Mouse (Mus musculus) embryonic fibroblast, embryonic 13.5 days (primary cell): ENCODE measurements at regions not wholly inside any gene's neighbourhood (a gene's known extent, or its start where the extent isn't known, plus 50 kb on each side); places are given as distances from the start of the nearest gene placed in this dataset.

Experiments used
- CTCF ChIP-seq: IDR thresholded peaks from 2 replicates; pipeline ENCODE4 v1.5.1; 2011; ENCODE audit warnings: mild to moderate bottlenecking, control low read depth, low read length, moderate library complexity, borderline replicate concordance; ENCODE audit not compliant: insufficient read depth
- POLR2A ChIP-seq: IDR thresholded peaks from 2 replicates; pipeline ENCODE4 v1.6.1; 2011; ENCODE audit warnings: low read depth, mild to moderate bottlenecking, control low read depth, low read length, moderate library complexity

DNA sequence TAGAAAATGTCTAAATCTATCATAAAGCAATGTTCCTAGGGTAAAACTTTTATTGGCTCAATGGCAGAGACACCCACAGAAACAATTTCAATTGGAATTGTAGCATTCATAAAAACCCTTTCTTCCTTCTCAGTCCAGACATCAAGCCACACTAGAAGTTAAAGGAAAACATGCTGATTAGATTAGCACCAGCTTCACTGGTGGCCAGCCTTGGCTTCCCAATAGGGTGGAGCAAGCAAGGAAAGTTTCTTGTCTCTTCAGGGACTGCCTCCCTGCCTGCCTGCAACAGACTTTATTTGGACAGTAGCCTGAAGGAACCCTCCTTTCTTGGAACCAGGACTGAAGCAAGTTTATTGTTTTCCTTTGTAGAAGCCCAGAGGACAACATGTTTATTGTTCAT is 289.0 kb upstream of the Mef2c start:
- TF ChIP-seq CTCF: no peak
- TF ChIP-seq POLR2A: no peak
